In the genomic region with DNA sequence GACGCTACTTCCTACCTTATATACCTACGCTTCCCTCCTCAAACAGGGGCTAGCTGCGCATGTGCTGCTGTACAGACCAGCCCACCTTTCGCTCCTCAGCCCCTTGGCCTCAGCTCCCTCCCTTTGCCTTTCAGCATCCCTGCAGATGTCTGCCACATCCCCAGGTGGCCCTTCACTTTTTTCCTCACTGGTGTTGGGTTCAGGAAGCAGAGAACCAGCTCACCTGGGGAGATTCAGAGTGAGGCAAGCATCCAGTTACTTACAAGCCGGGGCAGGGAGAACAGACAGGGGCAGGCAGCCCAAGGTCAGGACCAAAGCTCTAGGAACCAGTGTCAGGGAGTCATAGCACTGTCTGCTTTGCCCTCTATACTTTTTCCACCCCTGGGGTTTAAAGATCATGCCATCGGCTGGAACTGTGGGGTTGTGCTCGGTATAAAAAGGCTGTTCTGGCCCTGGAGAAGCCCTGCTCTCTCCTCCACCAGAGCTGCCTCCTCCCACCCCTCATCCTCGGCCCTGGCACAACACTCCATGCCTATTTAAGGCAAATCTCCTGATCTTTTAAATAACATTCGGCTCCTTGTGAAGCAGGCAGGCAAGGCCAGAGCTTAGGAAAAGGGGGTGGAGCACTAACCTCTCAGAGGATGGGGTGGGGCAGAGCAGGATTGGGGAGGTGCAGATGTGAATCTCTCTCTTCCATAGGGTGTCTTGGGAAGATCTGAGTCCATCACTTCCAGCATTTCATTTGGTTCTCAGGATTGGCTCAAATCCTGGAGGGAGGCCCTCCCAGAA, we compare ENCODE assay signal across 12 mouse cellular contexts. TPM values are rescaled to one million over a fixed set of nuclear protein-coding genes. Genes with fewer than 3 reads are reported as not detected.
DNase-seq lines count a peak whose midpoint lies in the region; ATAC-seq and TF ChIP-seq lines count a peak whose summit lies in the region.
"Had no signal": no experiment of that assay in that cellular context is flagged by ENCODE, and none has a peak within 500 bp of the region (broad histone marks: within the 10 kb centered on the region; RNA-seq: fewer than 3 reads in every experiment).

No protein-coding gene starts in this region.

- no peaks in the 10 kb centered on the region for H3K9me3 ChIP-seq in heart, embryonic 11.5 days (replicated peaks; ENCODE audit: control insufficient read depth, low read length)
- no peaks in the 10 kb centered on the region for H3K9me3 ChIP-seq in neural tube, embryonic 11.5 days (ENCODE audit: control insufficient read depth, low read length)
- H3K9me3 ChIP-seq in embryonic facial prominence, embryonic 13.5 days: no peaks in the 10 kb centered on the region
- H3K9me3 ChIP-seq in stomach, postnatal 0 days (ENCODE audit: control insufficient read depth, low read length): no peaks in the 10 kb centered on the region
- H3K9me3 ChIP-seq: heart, embryonic 15.5 days had no signal

- 0 out of 2 replicates have a peak overlapping the region, but pooled peaks have one; percentile 12 for H3K27ac ChIP-seq in heart, embryonic 11.5 days (ENCODE audit: low read depth, low read length)
- H3K27ac ChIP-seq in neural tube, embryonic 11.5 days (ENCODE audit: low read depth, low read length): no peak overlapping the region
- no peak overlapping the region for H3K27ac ChIP-seq in embryonic facial prominence, embryonic 13.5 days
- H3K27ac ChIP-seq in stomach, postnatal 0 days (replicated peaks): peak overlapping the region; percentile 89
- H3K27ac ChIP-seq: heart, embryonic 15.5 days had no signal

- H3K4me1 ChIP-seq in heart, embryonic 11.5 days (ENCODE audit: control insufficient read depth, insufficient read depth, low read length): peaks cover 16% of the 10 kb centered on the region
- H3K4me1 ChIP-seq in neural tube, embryonic 11.5 days (ENCODE audit: control insufficient read depth, insufficient read depth, low read length): no peaks in the 10 kb centered on the region
- peaks cover 17% of the 10 kb centered on the region for H3K4me1 ChIP-seq in embryonic facial prominence, embryonic 13.5 days
- no peaks in the 10 kb centered on the region for H3K4me1 ChIP-seq in stomach, postnatal 0 days (replicated peaks; ENCODE audit: control insufficient read depth, insufficient read depth)

- no peak overlapping the region for H3K4me2 ChIP-seq in heart, embryonic 11.5 days
- no peak overlapping the region for H3K4me2 ChIP-seq in neural tube, embryonic 11.5 days (ENCODE audit: low read depth)
- H3K4me2 ChIP-seq in embryonic facial prominence, embryonic 13.5 days: no peak overlapping the region
- no peak overlapping the region; the same call in none of the 2 replicates for H3K4me2 ChIP-seq in stomach, postnatal 0 days (replicated peaks; ENCODE audit: low read depth)

- H3K36me3 ChIP-seq in heart, embryonic 11.5 days (ENCODE audit: control insufficient read depth, insufficient read depth, low read length): no peaks in the 10 kb centered on the region
- H3K36me3 ChIP-seq in neural tube, embryonic 11.5 days (ENCODE audit: control insufficient read depth, insufficient read depth, low read length): no peaks in the 10 kb centered on the region
- H3K36me3 ChIP-seq in embryonic facial prominence, embryonic 13.5 days: no peaks in the 10 kb centered on the region
- H3K36me3 ChIP-seq in stomach, postnatal 0 days (ENCODE audit: control insufficient read depth, insufficient read depth, low read length): no peaks in the 10 kb centered on the region
- H3K36me3 ChIP-seq: heart, embryonic 15.5 days had no signal

- no peak for ATAC-seq in heart, embryonic 11.5 days (replicated peaks; ENCODE audit: insufficient number of reproducible peaks, low FRiP score, low TSS enrichment)
- no peak for ATAC-seq in neural tube, embryonic 11.5 days (ENCODE audit: insufficient read depth, low FRiP score, low TSS enrichment)
- ATAC-seq in embryonic facial prominence, embryonic 13.5 days (ENCODE audit: insufficient number of reproducible peaks, insufficient read depth, low FRiP score, low TSS enrichment, low read depth): no peak; the same call in 1 of the 2 replicates
- peak; percentile 62; the same call in 1 of the 2 replicates for ATAC-seq in stomach, postnatal 0 days (ENCODE audit: low FRiP score, low TSS enrichment)
- ATAC-seq in megakaryocyte progenitor cell, adult 5-6 weeks (replicated peaks; ENCODE audit: poor library complexity): no peak
- ATAC-seq: inflammation-experienced regulatory T-cells, adult 6 months had no signal

- intact Hi-C loops in heart, postnatal 10 days (cut with DNase I): loop anchor here (2.0 kb wide), 1 partner anchor 20 kb away; no protein-coding TSS in a partner anchor

- TF ChIP-seq EP300 in stomach, postnatal 0 days (optimal IDR thresholded peaks at IDR 0.05): no peak

- no peak overlapping the region for H3K4me3 ChIP-seq in heart, embryonic 11.5 days (ENCODE audit: low read depth, low read length)
- no peak overlapping the region for H3K4me3 ChIP-seq in neural tube, embryonic 11.5 days (ENCODE audit: low read depth, low read length)
- no peak overlapping the region for H3K4me3 ChIP-seq in embryonic facial prominence, embryonic 13.5 days
- H3K4me3 ChIP-seq in stomach, postnatal 0 days (ENCODE audit: low read depth, low read length): no peak overlapping the region

- 29% methylated on average over 9 of the region's 9 CpGs for WGBS in heart, embryonic 11.5 days (ENCODE audit: insufficient replicate concordance)
- 36% methylated on average over 9 of the region's 9 CpGs for WGBS in neural tube, embryonic 11.5 days
- 32% methylated on average over 9 of the region's 9 CpGs for WGBS in embryonic facial prominence, embryonic 13.5 days
- WGBS in stomach, postnatal 0 days: 46% methylated on average over 9 of the region's 9 CpGs

- no peak for TF ChIP-seq CTCF in stomach, postnatal 0 days (IDR thresholded peaks at IDR 0.05; ENCODE audit: low read depth)

- H3K27me3 ChIP-seq in heart, embryonic 11.5 days (ENCODE audit: control insufficient read depth, insufficient read depth, low read length): no peaks in the 10 kb centered on the region
- no peaks in the 10 kb centered on the region for H3K27me3 ChIP-seq in neural tube, embryonic 11.5 days (ENCODE audit: control insufficient read depth, insufficient read depth, low read length)
- H3K27me3 ChIP-seq in embryonic facial prominence, embryonic 13.5 days: no peaks in the 10 kb centered on the region
- no peaks in the 10 kb centered on the region for H3K27me3 ChIP-seq in stomach, postnatal 0 days (ENCODE audit: control insufficient read depth, insufficient read depth, low read length)
- H3K27me3 ChIP-seq: heart, embryonic 15.5 days had no signal

- H3K9ac ChIP-seq in heart, embryonic 11.5 days (ENCODE audit: low read depth, low read length): no peak overlapping the region
- H3K9ac ChIP-seq in neural tube, embryonic 11.5 days (ENCODE audit: low read length): 0 out of 2 replicates have a peak overlapping the region, but pooled peaks have one; percentile 23
- H3K9ac ChIP-seq in embryonic facial prominence, embryonic 13.5 days: peak overlapping the region; percentile 27; the same call in 1 of the 2 replicates
- H3K9ac ChIP-seq in stomach, postnatal 0 days (ENCODE audit: low read length): peak overlapping the region; percentile 23
- H3K9ac ChIP-seq: heart, embryonic 15.5 days had no signal

- DNase-seq in heart, postnatal 10 days: no peak
- no peak for DNase-seq in neural tube, embryonic 11.5 days (ENCODE audit: low spot score)
- no peak for DNase-seq in neural tube, embryonic 10.5 days (ENCODE audit: extremely low spot score, low spot score)
- DNase-seq in stomach, postnatal 0 days (ENCODE audit: low spot score): no peak
- no peak for DNase-seq in spleen, postnatal 10 days (ENCODE audit: low spot score in 2 of 2)
- DNase-seq: left cerebral cortex, postnatal 4 days; retina, postnatal 1 day had no signal

RNA-seq across cellular contexts. Expression of gene Pif1, which starts 19.6 kb away (rescaled TPM):
- polyA plus RNA-seq in heart, embryonic 11.5 days (2014; fragmentation: Nextera tagmentation; extraction: Ambion mirVana): 7.6 and 9.5 TPM in 2 replicates
- total RNA-seq in heart, postnatal 10 days (2021): 1 to 10 TPM; 1.9 to 2.4 TPM
- 10.2 and 11.1 TPM in 2 replicates for polyA plus RNA-seq in neural tube, embryonic 11.5 days (2014; fragmentation: Nextera tagmentation; extraction: Ambion mirVana)
- 15.4 and 18.4 TPM in 2 replicates for polyA plus RNA-seq in embryonic facial prominence, embryonic 13.5 days (2015; fragmentation: Nextera tagmentation; extraction: Ambion mirVana)
- 2.1 and 2.4 TPM in 2 replicates for polyA plus RNA-seq in stomach, postnatal 0 days (2015; fragmentation: Nextera tagmentation; extraction: Ambion mirVana)
- 8.1 and 8.4 TPM in 2 replicates for total RNA-seq in megakaryocyte progenitor cell, adult 5-6 weeks (2015)
- 12.0 and 14.5 TPM in 2 replicates for total RNA-seq in megakaryocyte progenitor cell, adult 5-6 weeks (2017)

RNA-seq across cellular contexts. Expression of gene Rbpms2, which starts 22.9 kb away (rescaled TPM):
- 154 and 160 TPM in 2 replicates for polyA plus RNA-seq in heart, embryonic 11.5 days (2014; fragmentation: Nextera tagmentation; extraction: Ambion mirVana)
- 10 to 100 TPM; 54.4 to 57.7 TPM for total RNA-seq in heart, postnatal 10 days (2021)
- 20.4 and 20.7 TPM in 2 replicates for polyA plus RNA-seq in neural tube, embryonic 11.5 days (2014; fragmentation: Nextera tagmentation; extraction: Ambion mirVana)
- polyA plus RNA-seq in embryonic facial prominence, embryonic 13.5 days (2015; fragmentation: Nextera tagmentation; extraction: Ambion mirVana): 10.5 and 11.9 TPM in 2 replicates
- polyA plus RNA-seq in stomach, postnatal 0 days (2015; fragmentation: Nextera tagmentation; extraction: Ambion mirVana): 18.1 and 19.9 TPM in 2 replicates
- total RNA-seq in megakaryocyte progenitor cell, adult 5-6 weeks (2015): 0.15 and 0.20 TPM in 2 replicates
- 0.41 TPM in 1 of 2 replicates, not detected in the other for total RNA-seq in megakaryocyte progenitor cell, adult 5-6 weeks (2017)

RNA-seq across cellular contexts. Expression of gene Plekho2, which starts 26.7 kb away (rescaled TPM):
- polyA plus RNA-seq in heart, embryonic 11.5 days (2014; fragmentation: Nextera tagmentation; extraction: Ambion mirVana): 10.6 and 11.9 TPM in 2 replicates
- 10 to 100 TPM; 18.3 to 21.2 TPM for total RNA-seq in heart, postnatal 10 days (2021)
- 10.5 and 13.3 TPM in 2 replicates for polyA plus RNA-seq in neural tube, embryonic 11.5 days (2014; fragmentation: Nextera tagmentation; extraction: Ambion mirVana)
- 12.6 TPM in 2 replicates for polyA plus RNA-seq in embryonic facial prominence, embryonic 13.5 days (2015; fragmentation: Nextera tagmentation; extraction: Ambion mirVana)
- polyA plus RNA-seq in stomach, postnatal 0 days (2015; fragmentation: Nextera tagmentation; extraction: Ambion mirVana): 9.6 and 10.6 TPM in 2 replicates
- 17.9 and 19.0 TPM in 2 replicates for total RNA-seq in megakaryocyte progenitor cell, adult 5-6 weeks (2015)
- total RNA-seq in megakaryocyte progenitor cell, adult 5-6 weeks (2017): 12.8 and 15.3 TPM in 2 replicates

Comparison
In these comparisons a context has a peak if more than half of its experiments do, and no peak if none do; other contexts are left out.
1. H3K27ac ChIP-seq: peak in heart, embryonic 11.5 days (single experiment) and stomach, postnatal 0 days (single experiment); none in neural tube, embryonic 11.5 days (single experiment) and embryonic facial prominence, embryonic 13.5 days (single experiment).